Comparison of ENCODE assay signal across 13 mouse cellular contexts in genomic region chr2:28737112-28737511, GRCm38 (mm10). TPM values are rescaled to one million over a fixed set of nuclear protein-coding genes. Genes with fewer than 3 reads are reported as not detected.
DNase-seq lines count a peak whose midpoint lies in the region.
"Had no signal": no experiment of that assay in that cellular context is flagged by ENCODE, and none has a peak within 500 bp of the region (broad histone marks: within the 10 kb centered on the region; RNA-seq: fewer than 3 reads in every experiment).

No protein-coding gene starts in this region.

- intact Hi-C loops in left cerebral cortex, postnatal 4 days (cut with DNase I) = no loop called here
- intact Hi-C loops in left cerebral cortex, postnatal 10 days (cut with DNase I) = no loop called here

- DNase-seq in adrenal gland, adult 2 months = peak; percentile 56
- DNase-seq in adrenal gland, adult 8-10 months = no peak
- peak; percentile 52 to 61 for DNase-seq in cerebellum, postnatal 36 days
- no peak for DNase-seq in cerebellum, adult 8-10 months
- DNase-seq in left cerebral cortex, postnatal 4 days = peak; percentile 87
- DNase-seq in left cerebral cortex, postnatal 10 days (ENCODE audit: extremely low spot score in 1 of 2, low spot score in 2 of 2) = no peak
- DNase-seq in Muller cell, postnatal 12 days (ENCODE audit: inconsistent ontology term) = peak; percentile 28
- DNase-seq in thymus, adult 18-20 months = no peak
- DNase-seq: gastrocnemius, postnatal 25 days; liver, embryonic 13.5 days; thymus, postnatal 36 days had no signal

RNA-seq across cellular contexts. Expression of gene Ak8, which starts 37.1 kb away (rescaled TPM):
- under 1 TPM; 0.29 to 0.38 TPM for total RNA-seq in adrenal gland, adult 2 months (2021)
- polyA plus RNA-seq in adrenal gland, adult 2 months (2012; rRNA removed) = 0.29 and 0.44 TPM in 2 replicates
- total RNA-seq in adrenal gland, adult 8-10 months (2022) = under 1 TPM; 0.20 to 0.80 (median 0.62) TPM
- total RNA-seq in left cerebral cortex, postnatal 4 days (2021) = 1 to 10 TPM; 1.7 to 1.8 TPM
- 1 to 10 TPM; 1.2 to 2.0 TPM for total RNA-seq in left cerebral cortex, postnatal 10 days (2021)
- polyA plus RNA-seq: intestine, postnatal 0 days had no signal

RNA-seq across cellular contexts. Expression of gene Spaca9, which starts 37.6 kb away (rescaled TPM):
- total RNA-seq in adrenal gland, adult 2 months (2021) = under 1 TPM in 1 of 2 experiments, not detected in 1; 0.92 TPM
- polyA plus RNA-seq in adrenal gland, adult 2 months (2012; rRNA removed) = 0.84 TPM in 1 of 2 replicates, not detected in the other
- under 1 TPM in 3 of 4 experiments, not detected in 1; 0.52 to 0.77 (median 0.75) TPM for total RNA-seq in adrenal gland, adult 8-10 months (2022)
- total RNA-seq in left cerebral cortex, postnatal 4 days (2021) = not detected
- under 1 TPM in 1 of 2 experiments, not detected in 1; 0.60 TPM for total RNA-seq in left cerebral cortex, postnatal 10 days (2021)
- total RNA-seq: gastrocnemius, postnatal 25 days; heart, adult 8-10 months had no signal

Comparison
In these comparisons a context has a peak if more than half of its experiments do, and no peak if none do; other contexts are left out.
1. DNase-seq: peak in adrenal gland, adult 2 months (single experiment), cerebellum, postnatal 36 days (2 of 2), left cerebral cortex, postnatal 4 days (single experiment) and Muller cell, postnatal 12 days (single experiment); none in adrenal gland, adult 8-10 months (single experiment), cerebellum, adult 8-10 months (single experiment), left cerebral cortex, postnatal 10 days (0 of 2) and thymus, adult 18-20 months (0 of 2).